Mouse (Mus musculus) liver, embryonic 14.5 days (tissue): ENCODE measurements at regions not wholly inside any gene's neighbourhood (a gene's known extent, or its start where the extent isn't known, plus 50 kb on each side); places are given as distances from the start of the nearest gene placed in this dataset.

ENCODE experiments used
- CTCF ChIP-seq: IDR thresholded peaks from 2 replicates; pipeline ENCODE4 v1.5.1; 2016; ENCODE audit warnings: antibody characterized with exemption, low read depth, control low read depth
- EP300 ChIP-seq: IDR thresholded peaks from 2 replicates; pipeline ENCODE4 v1.6.1; 2016; ENCODE audit warnings: antibody characterized with exemption, low read depth

GRCm38 (mm10) chr10:95056541-95056940, 111.9 kb upstream of the Plxnc1 start:
- TF ChIP-seq CTCF: no peak
- TF ChIP-seq EP300: no peak
